Mouse (Mus musculus): ENCODE data around the gene Crhr1.

Gene Crhr1

DNA sequence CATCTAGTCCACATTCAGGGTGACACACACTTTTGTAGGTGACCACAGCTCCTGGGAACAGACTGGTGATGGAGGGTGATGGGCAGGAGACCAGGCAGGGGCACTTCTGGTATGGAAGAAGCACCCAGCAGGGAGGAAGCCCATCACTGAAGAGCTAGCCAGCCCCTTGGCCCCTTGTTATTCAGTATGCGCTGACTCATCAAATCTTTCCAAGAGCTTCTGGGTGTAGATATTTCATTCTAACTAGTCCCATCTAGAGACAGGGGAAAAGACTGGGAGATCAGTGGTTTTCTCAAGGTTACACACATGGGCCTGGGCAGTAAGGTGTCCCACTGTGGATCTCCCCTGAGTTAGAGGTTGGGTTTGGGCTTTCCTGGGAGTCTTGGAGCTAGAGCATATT is 12.3 kb downstream of the Crhr1 start:
- DNase-seq, result no peak

DNA sequence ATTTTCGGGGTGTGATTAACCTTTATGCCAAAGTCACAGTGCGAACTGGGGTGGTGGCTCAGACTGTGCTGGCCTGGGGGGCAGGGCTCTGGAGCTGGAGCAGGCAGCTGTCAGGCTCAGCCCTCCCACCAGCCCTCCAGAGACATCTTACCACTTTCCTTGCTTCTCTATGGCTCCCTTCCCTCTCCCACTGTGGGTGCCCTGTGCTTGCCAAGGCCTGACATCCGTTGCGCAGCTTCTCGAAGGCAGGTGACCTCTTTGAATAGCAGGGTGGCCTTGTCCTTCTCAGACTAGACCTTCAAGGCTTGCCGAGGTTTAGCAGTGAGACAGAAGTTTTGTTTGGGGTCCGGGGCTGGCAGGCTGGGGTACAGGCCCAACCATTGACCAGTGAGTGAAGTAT is 16.1 kb downstream of the Crhr1 start:
- DNase-seq, result no peak

DNA sequence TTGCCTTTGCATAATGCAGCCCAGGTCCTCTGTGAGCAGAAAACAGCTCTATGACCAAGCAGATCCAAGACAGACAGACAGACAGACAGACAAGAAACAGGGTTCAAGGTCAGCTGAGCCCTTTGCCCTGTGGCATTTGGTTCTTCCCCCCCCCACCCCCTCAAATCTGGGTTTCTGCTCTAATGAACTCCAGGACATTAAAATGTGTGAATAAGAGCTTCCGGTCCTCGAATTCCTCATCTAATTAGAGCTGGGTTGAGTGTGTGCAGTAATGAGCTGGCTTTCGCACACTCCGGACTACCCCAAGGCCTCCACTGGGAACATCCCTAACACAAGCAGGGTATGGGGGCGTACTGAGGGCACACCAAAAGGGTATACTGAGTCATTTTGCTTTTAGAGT is 18.3 kb downstream of the Crhr1 start:
- no peak for DNase-seq

DNA sequence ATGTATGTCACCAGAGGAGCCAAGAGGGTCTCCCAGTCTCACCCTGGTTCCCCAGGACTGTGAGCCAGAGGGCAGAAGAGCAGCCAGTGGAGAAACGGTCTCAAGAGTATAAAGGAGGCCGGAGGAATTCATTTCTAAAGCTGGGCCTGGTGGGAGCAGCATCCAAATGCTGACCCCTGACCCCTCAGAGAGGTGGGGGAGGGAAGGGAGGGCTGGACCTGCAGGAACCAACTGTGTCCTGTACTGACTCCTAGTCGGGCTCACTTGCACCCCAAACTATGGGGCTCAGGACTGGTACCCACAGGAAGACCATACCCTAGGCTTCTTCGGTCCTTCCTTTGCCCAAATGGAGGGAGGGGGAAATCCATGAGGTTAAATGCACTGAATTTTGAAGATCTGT is 21.7 kb downstream of the Crhr1 start:
- DNase-seq, result no peak

DNA sequence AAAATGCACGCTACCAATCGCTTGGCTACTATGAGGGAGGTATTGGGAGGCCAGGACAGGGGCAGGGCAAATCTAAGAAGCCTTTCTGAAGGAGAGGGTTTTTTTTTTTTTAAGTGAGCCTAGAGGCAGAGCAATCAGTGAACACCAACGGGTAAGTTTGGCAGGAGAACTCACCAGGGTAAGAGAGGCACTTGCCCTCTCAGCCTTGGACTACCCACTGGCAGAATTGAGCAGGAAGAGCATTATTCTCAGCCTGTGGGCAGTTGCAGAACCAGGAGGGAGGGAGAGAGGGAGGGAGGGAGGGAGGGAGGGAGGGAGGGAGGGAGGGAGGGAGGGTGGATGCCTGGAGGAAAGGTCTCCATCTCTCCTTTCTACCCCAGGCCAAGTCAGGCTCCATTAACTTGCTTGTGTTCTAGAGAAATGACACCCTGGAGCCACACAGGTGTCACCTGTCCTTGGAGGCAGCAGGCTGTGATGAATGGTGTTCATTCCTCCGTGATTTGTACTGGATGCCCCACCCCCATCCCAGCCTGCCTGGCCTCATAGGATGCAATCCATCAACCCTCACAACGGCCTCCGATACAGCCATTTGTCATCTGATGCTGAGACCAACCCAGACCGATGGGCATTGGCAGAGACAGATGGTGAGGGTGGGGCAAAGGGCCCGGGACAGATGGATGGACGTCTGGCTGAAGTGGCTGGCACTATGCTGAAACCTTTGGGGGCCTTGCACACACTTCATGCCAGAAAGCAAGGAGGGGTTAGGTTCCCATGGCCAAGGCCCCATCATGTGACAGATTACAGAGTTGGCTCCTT is 22.4 kb downstream of the Crhr1 start:
- no peak for DNase-seq

DNA sequence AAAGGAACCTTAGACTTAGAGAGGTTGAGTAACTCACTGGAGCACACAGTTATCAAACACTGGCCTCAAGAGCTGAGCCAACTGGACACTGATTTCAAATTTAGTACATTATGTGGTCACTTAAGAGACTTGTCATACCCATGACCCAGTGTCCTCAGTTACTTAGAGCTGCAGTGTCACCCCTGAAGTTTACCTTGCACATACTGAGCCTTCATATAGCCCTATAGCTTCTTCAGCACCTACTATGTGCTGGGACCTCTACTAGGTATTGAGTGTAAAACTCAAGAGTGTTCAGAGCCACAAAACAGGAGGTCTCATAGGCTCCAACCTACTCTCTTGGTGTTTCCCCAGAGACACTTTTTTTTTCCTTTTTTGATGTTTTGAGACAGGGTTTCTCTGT is 23.2 kb downstream of the Crhr1 start:
- DNase-seq, result no peak

DNA sequence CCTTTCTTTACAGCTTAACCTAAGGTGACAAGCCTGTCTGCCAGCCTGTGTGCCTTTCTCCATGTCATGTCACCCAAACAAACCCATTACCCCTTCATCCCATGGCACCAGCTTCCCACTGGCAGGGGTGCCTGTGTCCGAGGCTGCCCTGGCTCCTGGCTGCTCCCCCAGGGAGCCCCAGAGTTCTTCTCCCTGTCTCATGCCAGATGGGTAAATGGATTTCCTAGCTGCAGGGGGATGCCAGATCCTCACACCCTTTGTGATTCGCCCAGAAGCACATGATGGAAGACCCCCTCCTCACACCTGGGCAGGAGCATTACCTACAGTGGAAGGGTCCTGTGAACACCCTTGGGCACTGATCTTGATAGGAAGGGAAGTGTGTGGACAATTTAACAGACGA is 23.7 kb downstream of the Crhr1 start:
- no peak for DNase-seq

DNA sequence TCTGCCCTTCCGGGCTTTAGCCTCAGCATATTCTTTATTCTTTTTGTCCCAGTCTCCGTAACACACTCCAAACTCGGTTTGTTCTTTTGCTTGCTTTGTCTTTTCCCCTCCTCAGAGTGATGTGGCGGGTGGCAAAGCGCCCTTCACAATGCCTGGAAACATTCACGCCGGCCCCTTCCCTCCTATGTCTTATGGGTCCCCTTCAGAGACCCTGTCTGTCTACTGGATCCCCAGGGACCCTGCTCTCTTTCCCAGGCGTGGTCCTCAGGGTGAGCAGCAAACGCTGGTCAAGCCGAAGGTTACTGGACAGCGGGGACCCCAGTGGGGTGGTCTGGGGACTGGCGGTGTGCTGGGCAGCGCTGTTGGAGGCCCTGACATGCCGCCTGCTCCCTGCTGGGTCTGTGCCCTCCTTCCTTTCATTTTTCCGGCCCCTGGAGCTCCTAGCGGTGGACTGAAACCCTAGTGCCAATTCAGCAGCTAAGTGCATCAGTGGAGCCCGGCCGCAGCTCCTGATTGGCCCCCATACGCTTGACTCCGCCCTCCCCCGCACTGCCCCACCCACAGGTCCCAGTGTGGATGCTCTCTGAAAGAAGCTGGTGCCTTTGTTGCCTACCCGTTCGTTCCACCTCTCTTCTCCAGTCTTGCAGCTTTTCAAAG is 25.1 kb downstream of the Crhr1 start:
- peak; percentile 59 to 60 for DNase-seq

DNA sequence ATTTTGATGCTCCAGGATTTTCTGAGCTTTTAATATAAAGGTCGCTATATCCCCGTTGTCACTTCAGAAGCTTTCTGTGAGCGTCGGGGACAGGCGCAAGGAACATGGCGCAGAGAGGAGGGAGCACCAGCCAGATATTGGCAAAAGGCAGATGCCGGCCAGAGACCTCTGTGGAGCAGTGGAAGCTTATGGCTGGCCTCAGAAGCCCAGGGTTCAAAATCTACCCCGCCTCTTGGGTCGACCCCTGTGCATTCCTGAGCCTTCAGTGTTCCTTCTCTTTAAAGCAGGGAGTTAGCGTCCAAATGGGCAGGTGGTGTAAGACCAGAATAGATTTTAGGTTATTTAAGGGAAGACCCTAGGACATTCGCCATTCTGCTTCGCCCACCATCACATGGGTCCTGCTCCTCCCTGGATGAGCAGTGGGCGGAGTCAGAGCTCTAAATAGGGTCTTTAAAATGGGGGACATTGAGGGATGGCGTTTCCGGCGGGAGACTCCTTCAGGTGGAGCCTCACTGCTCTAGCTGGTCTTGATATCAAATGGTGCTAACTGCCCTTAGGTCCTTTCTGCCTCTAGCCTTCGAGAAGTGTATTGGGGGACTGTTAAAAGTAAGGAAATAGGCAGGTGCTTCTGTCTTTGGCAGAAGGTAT is 25.7 kb downstream of the Crhr1 start:
- no peak for DNase-seq

DNA sequence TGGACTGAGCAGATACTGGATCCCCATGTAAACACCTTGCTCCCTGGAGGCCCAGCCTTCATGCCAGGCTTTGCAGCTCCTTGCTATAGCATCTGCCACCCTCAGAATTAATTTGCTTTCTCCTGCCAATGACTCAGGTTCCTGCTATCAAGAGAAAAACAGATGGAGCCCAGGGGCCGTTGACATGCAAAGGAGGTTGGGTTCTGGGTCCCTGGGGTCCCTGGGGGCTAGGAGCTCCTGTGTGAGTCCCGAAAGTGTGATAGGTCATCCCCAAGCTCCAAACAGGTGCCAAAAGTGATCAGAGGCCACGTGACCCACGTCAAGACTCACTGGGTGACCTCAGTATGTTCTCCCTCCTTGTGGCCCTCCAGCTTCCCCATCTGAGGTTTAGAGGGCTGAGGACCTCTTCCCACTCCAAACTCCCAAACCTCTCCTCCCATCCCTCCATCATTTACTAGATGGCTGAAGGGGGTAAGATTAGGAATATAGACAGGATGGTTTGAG is 27.2 kb downstream of the Crhr1 start:
- no peak for DNase-seq

DNA sequence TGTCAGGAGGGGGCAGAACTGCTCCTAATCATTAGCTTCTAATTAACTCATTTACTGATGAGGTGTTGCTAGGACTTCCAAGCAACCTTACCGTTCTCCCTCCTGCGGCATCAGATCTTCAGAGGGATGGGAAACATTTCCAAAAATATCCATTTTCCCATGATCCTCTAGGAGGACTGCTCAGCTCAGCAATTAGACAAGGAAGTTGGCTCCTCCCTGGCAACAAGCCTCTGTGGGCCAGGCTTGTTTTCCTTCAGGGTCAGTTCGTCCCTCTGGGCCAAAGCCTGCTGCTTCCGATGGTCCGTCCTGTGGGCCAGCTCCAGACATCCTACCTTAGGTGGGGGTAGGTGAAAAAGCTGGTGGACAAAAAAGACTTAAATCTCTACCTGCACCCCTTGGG is 28.5 kb downstream of the Crhr1 start:
- no peak for DNase-seq

DNA sequence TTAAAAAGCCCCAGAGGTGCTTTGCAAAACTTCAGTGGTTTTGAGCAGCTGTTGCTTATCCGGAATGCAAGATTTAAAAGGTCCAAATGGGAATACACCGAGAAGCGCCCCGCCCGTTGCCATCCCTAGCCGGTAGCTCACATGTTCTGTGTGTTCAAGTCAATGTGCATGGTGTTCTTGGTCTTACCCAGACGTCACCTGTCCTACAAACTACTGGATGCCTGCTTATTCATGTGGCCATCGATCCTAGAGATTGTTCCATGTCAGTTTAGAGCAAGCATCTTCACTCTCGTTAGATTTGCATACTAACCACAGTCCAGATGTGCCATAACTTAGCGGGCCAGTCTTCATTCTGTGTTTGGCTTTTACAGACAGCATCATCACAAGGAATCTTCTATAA is 31.6 kb downstream of the Crhr1 start:
- no peak for DNase-seq

DNA sequence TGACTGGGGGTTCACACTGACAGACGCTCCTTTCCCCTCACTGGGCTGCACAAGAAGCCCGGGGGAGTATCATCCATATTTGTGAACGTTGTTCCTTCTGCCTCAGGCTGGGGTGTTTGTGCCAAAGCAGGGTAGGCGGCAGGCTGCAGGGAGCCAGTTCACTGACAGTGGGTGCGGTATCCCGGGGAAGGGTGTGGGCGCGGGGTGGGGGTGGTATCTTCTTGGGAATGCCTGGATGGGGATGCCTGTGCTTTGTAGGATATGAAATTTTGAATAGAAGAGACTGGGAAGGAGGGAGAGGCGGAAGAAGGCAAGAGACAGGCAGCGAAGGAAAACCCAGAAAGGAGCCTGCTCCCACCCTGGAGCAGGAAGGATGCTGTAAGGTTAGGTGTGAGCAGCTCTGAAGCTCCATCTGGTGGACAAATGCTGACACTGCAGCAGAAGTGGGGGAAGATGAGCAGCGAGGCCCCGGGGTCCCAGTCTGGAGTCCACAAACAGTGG is 38.7 kb downstream of the Crhr1 start:
- DNase-seq, result peak; percentile 44 to 66

DNA sequence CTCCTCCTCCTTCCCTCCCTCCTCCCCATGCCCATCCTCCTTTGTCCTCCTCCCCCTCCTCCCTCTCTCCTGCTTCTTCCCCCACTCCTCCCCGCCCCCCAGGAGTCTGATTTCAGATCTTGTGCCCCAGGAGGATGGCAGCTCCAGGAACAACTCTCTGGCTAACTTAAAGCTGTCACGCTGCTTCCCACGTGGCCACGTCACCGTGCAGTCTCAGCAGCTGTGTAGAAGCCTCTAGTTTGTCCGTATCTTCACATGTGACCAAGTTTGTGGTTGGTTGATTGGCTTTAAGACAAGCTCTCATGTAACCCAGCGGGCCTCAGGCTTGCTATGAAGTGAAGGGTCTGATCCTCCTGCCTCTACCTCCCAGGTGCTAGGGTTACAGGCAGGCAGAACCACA is 46.2 kb downstream of the Crhr1 start:
- DNase-seq, result no peak

DNA sequence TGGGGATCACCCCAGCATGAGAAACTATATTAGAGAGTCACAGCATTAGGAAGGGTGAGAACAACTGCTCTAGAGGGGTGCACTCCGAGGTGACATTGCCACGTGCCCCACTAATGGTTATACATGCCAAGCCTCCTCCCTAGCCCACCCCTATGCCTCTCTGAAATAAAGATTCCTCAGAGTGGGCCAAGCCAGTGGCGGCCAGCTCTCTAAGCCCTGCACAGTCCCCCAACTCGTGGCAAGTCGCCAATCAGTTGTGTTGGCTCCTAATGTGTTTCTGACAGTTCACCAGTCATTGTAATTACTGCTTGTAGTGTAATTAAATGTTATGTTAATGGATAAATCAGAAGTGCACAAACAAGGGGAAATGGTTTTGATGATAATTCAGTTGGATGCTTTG is 47.1 kb downstream of the Crhr1 start:
- no peak for DNase-seq

DNA sequence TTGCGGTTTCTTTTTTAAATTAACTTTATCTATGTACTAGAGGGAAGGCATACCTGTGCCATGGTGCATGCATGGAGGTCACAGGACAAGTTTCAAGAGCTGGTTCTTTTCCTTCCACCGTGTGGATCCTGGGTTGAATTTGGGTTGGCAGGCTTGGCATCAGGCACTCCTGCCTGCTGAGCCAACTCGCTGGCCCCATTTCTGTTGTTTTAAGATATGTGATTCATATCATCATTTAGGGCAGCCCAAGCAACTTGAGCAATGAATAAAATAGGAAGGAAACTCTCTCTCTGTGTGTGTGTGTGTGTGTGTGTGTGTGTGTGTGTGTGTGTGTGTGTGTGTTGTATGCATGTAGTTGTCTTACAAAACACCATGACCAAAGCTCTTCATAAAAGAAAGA is 49.5 kb downstream of the Crhr1 start:
- no peak for DNase-seq

DNA sequence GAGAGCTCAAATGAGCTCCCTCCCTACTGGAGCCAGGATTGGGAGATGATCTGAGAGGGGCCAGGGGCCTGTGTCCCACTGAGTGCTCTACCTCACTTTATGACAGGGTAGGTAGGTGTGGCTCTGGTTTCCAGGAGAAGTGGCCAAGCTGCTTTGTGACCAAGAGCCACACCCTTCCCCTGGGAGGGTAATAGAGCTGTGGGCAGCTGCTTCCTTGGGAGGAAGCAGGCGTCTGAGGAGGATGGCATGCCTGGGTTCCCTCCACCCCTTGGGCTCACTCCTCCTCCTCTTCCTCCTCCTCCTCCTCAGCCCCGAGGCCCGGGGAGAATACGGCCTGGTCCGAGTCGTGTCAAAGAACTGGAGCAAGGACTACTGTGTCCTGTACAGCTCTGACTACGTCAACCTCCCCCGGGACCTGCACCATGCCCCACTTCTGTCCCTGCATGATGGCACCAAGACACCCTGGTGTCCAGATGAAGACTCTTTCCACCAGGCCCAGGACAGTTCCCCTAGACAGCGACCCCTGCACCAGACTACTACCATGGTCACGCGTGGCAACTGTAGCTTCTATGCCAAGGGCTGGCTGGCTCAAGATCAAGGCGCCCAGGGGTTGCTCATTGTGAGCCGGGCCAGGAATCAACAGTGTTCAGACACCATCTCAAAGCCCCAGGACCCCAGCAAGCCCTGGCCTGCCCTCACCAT is 53.6 kb downstream of the Crhr1 start, which contains the start of gene Sppl2c:
TSS of gene Sppl2c (plus strand) at position 193 of the 702 bp plus-strand sequence.
- no peak for DNase-seq

DNA sequence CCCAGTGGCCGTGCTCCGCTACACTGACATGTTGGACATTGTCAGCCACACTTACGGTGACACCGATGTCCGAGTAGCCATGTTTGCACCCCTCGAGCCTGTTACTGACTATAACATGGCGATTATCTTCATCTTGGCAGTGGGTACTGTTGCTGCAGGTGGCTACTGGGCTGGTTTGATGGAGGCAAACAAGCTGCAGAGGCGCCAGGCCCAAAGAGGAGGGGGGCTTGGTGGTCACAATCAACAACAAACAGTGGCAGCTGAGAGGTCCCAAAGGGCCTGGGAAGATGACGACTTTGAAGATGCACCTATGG is 54.1 kb downstream of the Crhr1 start:
- no peak for DNase-seq

DNA sequence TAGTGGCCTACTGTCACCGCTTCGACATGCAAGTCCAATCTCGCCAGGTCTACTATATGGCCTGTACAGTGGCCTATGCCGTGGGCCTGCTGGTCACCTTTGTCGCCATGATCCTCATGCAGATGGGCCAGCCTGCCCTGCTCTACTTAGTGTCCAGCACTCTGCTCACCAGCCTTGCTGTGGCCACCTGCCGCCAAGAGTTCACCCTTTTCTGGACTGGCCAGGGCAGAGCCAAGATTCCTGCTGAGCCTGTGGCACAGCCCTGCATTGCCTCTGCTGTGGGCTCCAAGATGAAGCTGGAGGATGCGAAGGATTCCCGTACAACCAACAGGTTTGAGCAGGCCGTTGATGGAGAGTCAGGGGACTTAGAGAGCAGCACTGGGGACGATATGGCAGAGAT is 55.1 kb downstream of the Crhr1 start:
- no peak for DNase-seq

DNA sequence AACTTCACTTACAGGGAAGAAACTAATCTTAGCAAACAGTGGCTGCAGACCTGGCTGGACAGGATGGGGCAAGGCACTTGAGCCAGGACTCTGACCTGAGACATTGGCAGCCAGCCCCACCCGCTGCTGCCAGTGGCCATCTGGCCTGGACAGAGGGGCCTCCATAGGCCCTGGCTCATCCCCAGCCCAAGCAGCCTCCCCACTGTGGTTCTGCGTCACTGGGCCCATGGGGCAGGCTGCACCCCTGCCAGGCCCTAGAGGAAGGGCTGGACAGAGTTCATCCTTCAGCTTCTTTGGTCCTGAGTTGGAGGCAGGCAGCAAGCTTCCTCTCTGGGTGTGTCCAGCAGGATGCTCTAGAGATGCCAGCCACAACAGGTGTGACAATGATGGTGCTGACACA is 57.4 kb downstream of the Crhr1 start:
- no peak for DNase-seq

DNA sequence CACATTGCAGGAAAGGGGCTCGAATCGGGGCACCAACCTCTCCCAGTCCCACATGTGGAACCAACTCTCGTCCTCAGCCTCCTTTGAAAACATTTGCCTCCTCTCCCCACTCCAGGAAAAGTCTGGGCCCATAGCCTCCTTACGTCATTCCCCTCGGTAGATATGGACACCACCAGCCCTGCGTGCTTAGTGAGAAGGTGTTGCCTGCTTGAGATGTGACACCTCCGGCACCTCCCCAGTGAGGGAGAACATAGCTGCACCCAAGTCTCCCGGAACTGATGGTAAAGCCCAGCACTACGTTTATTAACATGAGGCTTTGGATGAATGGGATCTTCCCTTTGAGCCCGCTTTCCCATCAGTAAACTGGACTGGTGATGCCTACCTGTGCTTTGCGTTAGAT is 62.7 kb downstream of the Crhr1 start:
- no peak for DNase-seq

DNA sequence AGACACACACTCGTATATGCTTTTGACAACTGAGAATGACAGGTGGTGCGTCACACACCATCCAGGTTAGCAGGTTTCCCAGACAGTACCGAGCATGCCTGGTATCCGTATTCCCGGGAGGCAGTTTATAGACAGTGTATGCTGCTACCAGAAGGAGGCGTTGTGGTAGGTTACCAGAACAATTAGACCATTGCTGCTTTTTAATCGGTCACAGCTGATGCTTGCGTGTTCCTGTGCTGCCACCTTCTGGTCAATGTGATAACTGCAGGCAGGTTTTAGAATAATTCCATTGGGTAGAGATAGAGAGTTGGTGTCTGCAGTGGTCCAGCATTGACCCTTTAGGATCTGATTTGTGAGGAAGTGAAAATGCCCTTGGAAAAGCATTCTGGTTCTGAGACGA is 63.1 kb downstream of the Crhr1 start:
- DNase-seq, result peak; percentile 41 to 83

DNA sequence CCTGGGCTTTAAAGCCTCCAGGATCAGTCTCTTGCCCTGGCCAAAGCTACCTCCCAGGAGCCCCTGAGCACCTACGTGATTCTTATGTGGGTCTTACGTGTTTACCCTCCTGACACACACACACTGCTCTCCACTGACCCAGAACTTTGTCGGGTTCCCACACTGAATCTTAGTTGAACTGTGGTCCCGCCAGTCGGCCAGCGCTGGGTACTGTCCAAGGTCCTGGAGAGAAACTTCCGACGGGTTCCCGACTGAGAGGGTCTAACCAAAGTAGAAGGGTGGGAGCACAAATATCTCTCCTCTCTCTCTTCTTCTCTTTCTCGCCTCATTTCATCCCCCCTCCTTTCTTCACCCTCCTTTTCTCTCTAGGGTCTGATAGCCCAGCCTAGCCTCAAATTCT is 65.2 kb downstream of the Crhr1 start:
- DNase-seq, result peak in 1 of 2 experiments; percentile 50
